Mouse (Mus musculus): Measurements from ENCODE around the gene Izumo2.

GRCm38 (mm10) chr7:44674511-44674910 lies 34.0 kb upstream of the Izumo2 start:
- TF ChIP-seq CTCF (conservative IDR thresholded peaks at IDR 0.05 in 1 of 2, IDR thresholded peaks at IDR 0.05 in 1 of 2; ENCODE audit: low read depth in 2 of 2, low read length in 2 of 2) (0 out of 4 replicates have a peak, but pooled peaks of 1 of the 2 experiments have one; percentile 1), MAFK (IDR thresholded peaks at IDR 0.05; ENCODE audit: insufficient replicate concordance, low read length) (no peak), POLR2A (IDR thresholded peaks at IDR 0.05; ENCODE audit: low read depth, low read length) (no peak), NELFE (IDR thresholded peaks at IDR 0.05; ENCODE audit: low read depth, low read length) (no peak), EP300 (IDR thresholded peaks at IDR 0.05; ENCODE audit: low read length) (no peak), SIN3A (IDR thresholded peaks at IDR 0.05; ENCODE audit: low read length) (no peak)
